Mouse (Mus musculus): ENCODE results near the gene Tmem171. TPM values are rescaled to one million over a fixed set of nuclear protein-coding genes. Genes with fewer than 3 reads are reported as not detected.

Tmem171 gene
- polyA plus RNA-seq, 1 experiment from 2014 or later: not detected

DNA sequence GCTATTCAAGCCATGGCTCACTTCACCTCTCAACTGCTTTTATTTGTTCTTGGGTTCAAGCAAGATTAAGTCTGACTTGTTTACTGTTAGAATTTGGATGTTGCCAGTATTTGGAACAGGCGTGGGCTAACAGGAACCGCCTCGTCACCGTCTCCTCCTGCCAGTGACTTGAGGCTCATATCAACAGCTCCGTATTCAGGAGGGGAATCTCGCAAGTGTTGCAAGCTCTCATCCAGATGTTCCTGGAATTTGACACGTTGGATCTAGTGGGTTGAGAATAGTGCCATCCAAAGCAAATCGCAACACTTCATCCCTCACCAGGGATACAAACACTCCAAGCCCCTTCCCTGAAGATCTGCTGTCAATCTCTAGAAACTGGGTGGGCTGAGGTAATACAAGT lies 15.6 kb upstream of the Tmem171 start:
- ATAC-seq (ENCODE audit: low FRiP score, low read depth): no peak
- no peaks in the 10 kb centered on the region for H3K27me3 ChIP-seq
- H3K36me3 ChIP-seq: no peaks in the 10 kb centered on the region
- 84% methylated on average over 8 of the region's 8 CpGs for WGBS
- no peak overlapping the region for H3K27ac ChIP-seq (replicated peaks)
- no peaks in the 10 kb centered on the region for H3K9me3 ChIP-seq
- H3K4me2 ChIP-seq: no peak overlapping the region
- H3K4me1 ChIP-seq (replicated peaks): no peaks in the 10 kb centered on the region
- H3K9ac ChIP-seq: no peak overlapping the region
- H3K4me3 ChIP-seq: no peak overlapping the region

DNA sequence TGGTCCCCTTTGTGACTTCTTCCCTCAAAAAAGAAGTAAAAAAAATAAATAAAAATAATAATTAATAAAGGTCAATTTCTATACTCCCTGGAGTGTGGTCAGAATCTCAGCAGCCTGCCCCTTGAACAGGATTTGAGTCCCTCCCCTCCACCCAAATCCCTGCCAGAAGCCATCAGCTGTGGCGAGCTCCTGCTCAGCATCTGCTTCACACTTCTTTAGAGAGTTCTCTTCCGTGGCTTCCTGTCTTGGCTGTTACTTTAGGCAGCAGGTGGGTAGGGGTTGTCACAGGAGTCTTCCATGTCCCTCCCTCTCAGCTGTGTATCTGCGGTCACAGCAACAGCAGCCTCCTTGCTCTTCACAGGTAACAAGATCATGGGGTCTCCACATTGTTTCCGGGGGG lies 10.9 kb upstream of the Tmem171 start:
- no peaks in the 10 kb centered on the region for H3K9me3 ChIP-seq
- no peaks in the 10 kb centered on the region for H3K36me3 ChIP-seq
- no peak overlapping the region for H3K27ac ChIP-seq (replicated peaks)
- no peak for ATAC-seq (ENCODE audit: low FRiP score, low read depth)
- no peaks in the 10 kb centered on the region for H3K27me3 ChIP-seq
- H3K4me2 ChIP-seq: no peak overlapping the region
- H3K9ac ChIP-seq: no peak overlapping the region
- no peaks in the 10 kb centered on the region for H3K4me1 ChIP-seq (replicated peaks)
- 82% methylated on average over 4 of the region's 4 CpGs for WGBS
- no peak overlapping the region for H3K4me3 ChIP-seq

DNA sequence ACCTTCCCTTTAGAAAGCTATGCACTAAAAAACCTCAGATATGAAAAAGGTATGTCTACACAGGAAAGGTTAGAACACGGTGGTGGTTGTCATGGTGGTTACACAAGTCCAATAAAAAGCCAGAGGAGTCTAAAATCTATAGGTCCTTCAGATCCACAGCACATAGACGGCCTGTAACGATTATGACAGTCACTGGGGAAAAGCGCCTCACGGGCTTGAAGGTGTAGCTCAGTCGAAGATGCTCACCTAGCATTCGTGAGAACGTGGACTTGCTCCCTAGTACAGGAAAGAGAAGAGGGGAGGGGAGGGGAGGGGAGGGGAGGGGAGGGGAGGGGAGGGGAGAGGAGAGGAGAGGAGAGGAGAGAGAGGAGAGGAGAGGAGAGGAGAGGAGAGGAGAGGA lies 9.2 kb upstream of the Tmem171 start:
- WGBS: 88% methylated on average over 7 of the region's 8 CpGs
- no peak overlapping the region for H3K27ac ChIP-seq (replicated peaks)
- H3K9me3 ChIP-seq: no peaks in the 10 kb centered on the region

DNA sequence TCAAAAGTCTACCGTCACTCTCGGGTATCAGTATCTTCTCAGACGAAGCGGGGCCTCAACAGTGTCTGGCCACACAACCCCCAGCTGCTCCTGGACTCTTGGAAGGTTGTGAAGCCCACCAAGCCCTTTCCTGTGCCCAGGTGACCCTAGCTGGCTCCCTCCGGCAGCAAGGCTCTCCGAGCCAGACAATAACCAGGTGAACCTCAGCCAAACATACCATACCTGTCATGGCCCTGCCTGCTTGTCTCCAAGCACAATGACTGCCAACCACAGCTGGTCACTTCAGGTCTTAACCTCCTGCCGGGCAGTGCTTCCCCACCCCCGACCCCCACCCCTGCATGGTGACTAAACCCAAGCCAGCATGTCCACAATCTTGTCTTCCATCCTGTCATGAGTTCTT lies 7.7 kb upstream of the Tmem171 start:
- Histone ChIP-seq H3K4me2 (no peak overlapping the region), H3K27me3 (no peaks in the 10 kb centered on the region), H3K4me1 (replicated peaks) (no peaks in the 10 kb centered on the region), H3K36me3 (no peaks in the 10 kb centered on the region), H3K27ac (replicated peaks) (no peak overlapping the region), H3K9ac (no peak overlapping the region), H3K4me3 (no peak overlapping the region), H3K9me3 (no peaks in the 10 kb centered on the region)
- no peak for ATAC-seq (ENCODE audit: low FRiP score, low read depth)
- WGBS: 93% methylated on average over 8 of the region's 8 CpGs

More for the DNA sequence above, 9.2 kb upstream of the Tmem171 start:
- Histone ChIP-seq H3K36me3 (no peaks in the 10 kb centered on the region), H3K4me2 (no peak overlapping the region), H3K27me3 (no peaks in the 10 kb centered on the region), H3K4me1 (replicated peaks) (no peaks in the 10 kb centered on the region), H3K9ac (no peak overlapping the region), H3K4me3 (no peak overlapping the region)
- no peak for ATAC-seq (ENCODE audit: low FRiP score, low read depth)

DNA sequence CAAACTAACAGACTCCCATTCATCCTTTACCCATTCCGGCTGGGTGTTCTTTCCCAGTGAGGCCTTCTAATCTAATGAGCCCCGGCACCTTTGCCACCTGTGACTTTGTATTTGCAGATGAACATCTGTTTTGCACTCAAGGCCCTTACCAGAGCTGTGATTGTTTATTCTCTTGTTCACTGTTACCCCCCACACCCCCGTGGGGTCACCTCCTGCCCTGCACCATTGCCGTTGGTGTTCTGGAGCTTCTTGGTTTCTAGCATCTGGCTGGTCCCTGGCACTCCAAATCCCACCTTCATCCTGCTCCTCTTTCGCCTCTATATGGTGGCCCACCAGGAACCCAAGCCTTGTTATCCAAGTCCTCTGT lies 6.7 kb upstream of the Tmem171 start:
- Histone ChIP-seq H3K27me3 (no peaks in the 10 kb centered on the region), H3K4me2 (no peak overlapping the region), H3K4me1 (replicated peaks) (no peaks in the 10 kb centered on the region), H3K4me3 (no peak overlapping the region), H3K27ac (replicated peaks) (no peak overlapping the region), H3K9ac (no peak overlapping the region), H3K36me3 (no peaks in the 10 kb centered on the region), H3K9me3 (no peaks in the 10 kb centered on the region)
- WGBS: 85% methylated on average over 5 of the region's 5 CpGs
- ATAC-seq (ENCODE audit: low FRiP score, low read depth): no peak

DNA sequence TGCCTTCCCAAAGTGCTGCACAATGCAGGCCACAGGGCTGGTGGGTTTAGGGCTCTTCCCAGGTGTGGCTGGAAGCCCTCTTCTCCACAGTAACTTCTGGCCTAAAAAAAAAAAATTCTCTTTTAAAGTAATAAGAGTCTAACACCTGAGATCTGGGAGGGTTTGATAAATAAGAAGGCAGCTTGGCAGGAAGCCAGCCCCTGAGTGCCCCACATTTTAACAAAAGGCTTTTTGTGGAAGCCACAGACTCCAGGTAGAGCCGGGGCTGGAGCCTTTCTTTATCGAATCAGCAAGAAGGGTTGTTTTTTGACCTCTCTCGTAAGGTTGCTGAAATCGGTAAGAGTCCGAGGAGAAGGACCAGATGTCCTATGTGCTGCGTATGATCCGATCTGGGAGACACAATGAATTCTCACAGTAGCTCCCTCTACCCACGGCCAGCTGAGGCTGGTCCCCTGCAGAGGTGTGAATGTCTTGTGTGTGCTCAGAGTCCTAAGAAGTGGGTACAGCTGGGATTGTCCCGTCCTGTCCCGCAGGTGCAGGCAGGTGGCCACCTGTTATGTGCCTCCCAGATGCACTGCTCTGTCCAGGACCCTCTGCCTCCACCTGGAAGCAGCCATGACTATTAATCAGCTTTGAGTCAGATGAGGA lies 6.2 kb upstream of the Tmem171 start:
- ATAC-seq (ENCODE audit: low FRiP score, low read depth): no peak
- 60% methylated on average over 10 of the region's 10 CpGs for WGBS
- no peak overlapping the region for H3K4me3 ChIP-seq
- no peaks in the 10 kb centered on the region for H3K4me1 ChIP-seq (replicated peaks)
- H3K36me3 ChIP-seq: no peaks in the 10 kb centered on the region
- no peak overlapping the region for H3K9ac ChIP-seq
- 0 out of 2 replicates have a peak, but pooled peaks cover 3% of the 10 kb centered on the region for H3K27me3 ChIP-seq
- no peaks in the 10 kb centered on the region for H3K9me3 ChIP-seq
- no peak overlapping the region for H3K4me2 ChIP-seq
- H3K27ac ChIP-seq (replicated peaks): no peak overlapping the region

DNA sequence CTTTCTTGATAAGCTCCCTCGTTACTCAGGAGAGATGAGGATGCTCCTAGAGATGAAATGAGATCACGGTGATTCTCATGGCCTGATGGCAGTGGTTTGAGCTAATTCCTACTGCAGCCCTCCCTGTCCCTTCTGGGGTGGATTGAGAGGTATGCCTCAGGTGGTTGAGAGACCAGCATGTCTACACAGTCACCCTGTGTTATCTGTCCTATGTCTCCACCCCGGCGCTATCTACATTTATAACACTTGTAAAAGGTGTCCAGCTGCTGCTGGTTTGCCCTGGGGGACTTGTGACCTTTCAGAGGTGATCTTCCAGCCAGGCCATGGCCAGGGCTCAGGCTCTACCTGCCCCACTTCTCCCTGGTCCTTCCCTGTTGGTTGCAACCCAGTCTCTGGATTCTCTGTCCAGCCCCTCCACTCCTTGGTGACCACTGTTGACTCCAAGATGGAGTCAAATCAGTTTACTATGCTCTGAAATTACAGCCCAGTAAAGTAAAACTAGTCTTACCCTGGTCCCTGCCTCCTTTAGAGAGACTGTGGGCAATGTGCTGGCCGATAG lies 5.4 kb upstream of the Tmem171 start:
- Histone ChIP-seq H3K9ac (no peak overlapping the region), H3K27me3 (0 out of 2 replicates have a peak, but pooled peaks cover 3% of the 10 kb centered on the region), H3K4me2 (no peak overlapping the region), H3K4me3 (no peak overlapping the region), H3K36me3 (no peaks in the 10 kb centered on the region), H3K27ac (replicated peaks) (no peak overlapping the region), H3K4me1 (replicated peaks) (peaks cover 3% of the 10 kb centered on the region), H3K9me3 (no peaks in the 10 kb centered on the region)
- no peak for ATAC-seq (ENCODE audit: low FRiP score, low read depth)
- WGBS: 86% methylated on average over 5 of the region's 5 CpGs

DNA sequence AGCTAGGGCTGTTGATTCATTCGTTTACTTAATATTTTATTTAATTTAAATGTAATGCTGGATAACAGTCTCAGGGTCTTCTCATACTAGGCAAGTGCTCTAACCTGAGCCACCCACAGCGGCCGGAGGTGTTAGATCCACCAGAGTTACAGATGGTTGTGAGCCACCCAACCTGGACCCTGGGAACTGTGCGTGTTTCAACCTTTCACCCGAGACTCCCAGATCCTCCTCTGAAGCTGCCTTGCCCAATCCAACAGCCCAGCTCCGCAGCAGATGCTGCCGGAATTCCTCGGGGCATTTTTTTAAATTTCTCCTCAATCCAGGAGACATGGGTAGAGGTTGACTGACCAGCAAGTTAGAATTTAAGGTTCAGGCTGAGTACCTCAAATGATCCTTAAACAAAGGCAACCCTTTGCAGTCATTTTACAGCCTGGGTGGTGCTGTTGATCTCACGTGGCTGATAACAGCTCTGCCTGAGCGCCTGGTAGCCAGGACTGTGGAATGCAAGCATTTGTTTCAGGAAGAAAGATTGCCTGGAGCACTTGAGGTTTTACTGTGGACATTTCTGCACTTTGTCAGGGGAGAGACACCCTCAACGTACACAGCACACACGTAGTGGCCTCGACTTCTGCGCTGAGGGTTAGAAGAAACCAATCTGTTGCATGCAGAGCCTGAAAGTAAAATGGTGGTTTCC lies 4.6 kb upstream of the Tmem171 start:
- no peak overlapping the region for H3K4me2 ChIP-seq
- no peaks in the 10 kb centered on the region for H3K9me3 ChIP-seq
- no peaks in the 10 kb centered on the region for H3K36me3 ChIP-seq
- H3K4me3 ChIP-seq: no peak overlapping the region
- no peak overlapping the region for H3K27ac ChIP-seq (replicated peaks)
- peaks cover 6% of the 10 kb centered on the region; the same call in 1 of the 2 replicates for H3K27me3 ChIP-seq
- H3K4me1 ChIP-seq (replicated peaks): peaks cover 8% of the 10 kb centered on the region
- no peak overlapping the region for H3K9ac ChIP-seq
- no peak for ATAC-seq (ENCODE audit: low FRiP score, low read depth)
- WGBS: 80% methylated on average over 14 of the region's 14 CpGs

DNA sequence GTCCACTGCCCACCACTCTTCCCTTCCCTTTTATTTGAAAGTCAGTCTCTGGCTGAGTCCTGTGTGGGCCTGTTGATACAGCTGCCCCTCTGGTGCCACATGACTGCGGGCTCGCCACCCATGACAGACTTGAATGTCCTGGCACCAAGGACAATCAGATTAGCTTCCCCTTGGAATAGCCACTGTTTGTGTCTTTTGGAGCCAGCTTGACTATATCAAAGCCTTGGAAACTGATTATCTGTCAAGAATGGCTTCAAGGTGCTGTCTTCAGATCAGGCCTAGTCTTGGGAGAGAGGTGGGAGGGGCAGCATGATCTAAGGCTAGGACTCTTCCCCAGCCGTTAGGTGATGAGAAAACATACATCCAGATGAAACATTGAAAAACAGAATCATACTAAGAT lies 2.1 kb upstream of the Tmem171 start:
- WGBS: 88% methylated on average over 3 of the region's 3 CpGs

DNA sequence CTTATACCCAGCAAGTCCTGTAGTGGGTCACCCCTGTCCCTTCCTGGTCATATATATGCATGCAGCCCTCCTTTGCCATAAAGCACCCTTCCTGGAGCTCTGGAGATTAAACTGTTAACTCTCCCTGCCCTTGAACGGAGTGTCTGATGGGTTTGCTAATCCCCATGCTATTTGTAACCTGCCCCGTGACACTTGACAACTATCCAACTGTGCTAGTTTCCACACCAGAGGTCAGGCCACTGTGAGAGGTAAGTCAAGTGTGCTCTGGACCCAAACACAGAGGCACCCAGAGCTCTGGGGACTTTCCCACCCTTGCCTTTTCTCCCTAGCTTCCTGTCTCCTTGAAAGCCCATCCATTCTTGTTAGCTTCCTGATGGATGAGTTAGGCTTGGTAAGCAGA lies 912 bp upstream of the Tmem171 start:
- no peak overlapping the region for H3K27ac ChIP-seq (replicated peaks)
- no peak for ATAC-seq (ENCODE audit: low FRiP score, low read depth)
- H3K9ac ChIP-seq: no peak overlapping the region
- H3K36me3 ChIP-seq: no peaks in the 10 kb centered on the region
- H3K4me3 ChIP-seq: no peak overlapping the region
- H3K9me3 ChIP-seq: no peaks in the 10 kb centered on the region
- 42% methylated on average over 2 of the region's 2 CpGs for WGBS
- peaks cover 17% of the 10 kb centered on the region for H3K27me3 ChIP-seq
- no peak overlapping the region for H3K4me2 ChIP-seq
- H3K4me1 ChIP-seq (replicated peaks): peaks cover 8% of the 10 kb centered on the region

More for the DNA sequence above, 2.1 kb upstream of the Tmem171 start:
- H3K36me3 ChIP-seq: no peaks in the 10 kb centered on the region
- H3K4me3 ChIP-seq: no peak overlapping the region
- no peak overlapping the region for H3K9ac ChIP-seq
- H3K27me3 ChIP-seq: peaks cover 17% of the 10 kb centered on the region
- H3K27ac ChIP-seq (replicated peaks): no peak overlapping the region
- peaks cover 8% of the 10 kb centered on the region for H3K4me1 ChIP-seq (replicated peaks)
- H3K9me3 ChIP-seq: no peaks in the 10 kb centered on the region
- no peak for ATAC-seq (ENCODE audit: low FRiP score, low read depth)
- no peak overlapping the region for H3K4me2 ChIP-seq

DNA sequence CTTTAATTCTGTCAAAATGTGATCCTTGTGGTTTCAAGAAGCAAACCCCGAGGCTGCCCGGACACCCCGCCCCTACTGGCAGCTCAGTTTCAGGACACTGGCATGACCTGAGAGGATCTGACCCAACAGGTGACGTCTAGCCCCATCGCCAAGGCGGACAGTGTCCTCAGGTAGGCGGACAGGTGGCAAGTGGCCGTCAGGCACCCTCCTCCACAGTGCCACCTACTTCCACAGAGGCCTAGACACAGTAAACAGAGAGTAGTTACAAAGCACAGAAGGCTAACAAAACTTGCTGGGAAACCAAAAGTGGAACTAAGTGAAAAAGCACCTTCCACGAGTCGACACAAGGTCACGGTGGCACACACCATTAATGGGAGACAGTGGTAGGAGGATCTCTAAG lies 1.3 kb downstream of the Tmem171 start:
- no peak for ATAC-seq (ENCODE audit: low FRiP score, low read depth)
- H3K4me2 ChIP-seq: no peak overlapping the region
- 94% methylated on average over 11 of the region's 11 CpGs for WGBS

DNA sequence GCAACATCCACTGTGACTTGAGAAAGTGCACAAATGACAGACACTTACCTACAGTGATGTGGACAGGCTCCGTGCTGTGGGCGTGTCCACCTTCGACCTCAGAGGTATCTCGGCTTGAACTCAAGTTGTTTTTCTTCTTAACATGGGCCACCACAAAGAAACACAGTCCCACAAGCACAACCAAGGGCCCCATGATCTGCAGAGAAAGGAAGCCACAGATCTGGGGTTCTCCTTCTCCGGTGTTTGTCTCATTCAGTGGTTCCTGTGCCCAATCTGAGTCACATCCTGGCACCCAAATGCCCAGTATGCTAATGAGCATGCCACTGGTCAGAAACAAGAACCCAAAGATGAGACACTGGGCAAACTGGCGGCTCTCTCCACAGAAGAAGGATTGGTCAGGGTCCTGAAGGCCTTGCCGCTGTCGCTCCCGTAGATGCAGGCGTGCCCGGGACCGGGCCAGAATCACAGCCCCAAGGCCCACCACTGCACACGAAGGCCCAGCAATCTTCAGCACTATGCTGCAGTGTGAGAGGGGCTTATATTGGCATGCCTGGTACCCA lies 2.6 kb downstream of the Tmem171 start:
- H3K9me3 ChIP-seq: no peaks in the 10 kb centered on the region
- peaks cover 16% of the 10 kb centered on the region for H3K4me1 ChIP-seq (replicated peaks)
- no peak overlapping the region for H3K9ac ChIP-seq
- no peak overlapping the region for H3K27ac ChIP-seq (replicated peaks)
- H3K4me3 ChIP-seq: no peak overlapping the region
- no peak overlapping the region for H3K4me2 ChIP-seq
- no peak for ATAC-seq (ENCODE audit: low FRiP score, low read depth)
- WGBS: 93% methylated on average over 13 of the region's 13 CpGs
- no peaks in the 10 kb centered on the region for H3K36me3 ChIP-seq
- H3K27me3 ChIP-seq: peaks cover 17% of the 10 kb centered on the region

More for the DNA sequence above, 1.3 kb downstream of the Tmem171 start:
- no peak overlapping the region for H3K9ac ChIP-seq
- H3K4me3 ChIP-seq: no peak overlapping the region
- H3K27ac ChIP-seq (replicated peaks): no peak overlapping the region
- peaks cover 17% of the 10 kb centered on the region for H3K27me3 ChIP-seq
- no peaks in the 10 kb centered on the region for H3K9me3 ChIP-seq
- peaks cover 8% of the 10 kb centered on the region for H3K4me1 ChIP-seq (replicated peaks)
- H3K36me3 ChIP-seq: no peaks in the 10 kb centered on the region

All from hindbrain, embryonic 15.5 days (tissue).